Mouse (Mus musculus) forelimb bud, embryonic 11.5 days (tissue): ENCODE results near the gene Tas2r102.

ENCODE experiments used
- DNase-seq: peaks from one replicate; pipeline ENCODE4 v3.0.0-alpha.2; 2012; ENCODE audit warnings: low read depth, low spot score

Gene Tas2r102

DNA sequence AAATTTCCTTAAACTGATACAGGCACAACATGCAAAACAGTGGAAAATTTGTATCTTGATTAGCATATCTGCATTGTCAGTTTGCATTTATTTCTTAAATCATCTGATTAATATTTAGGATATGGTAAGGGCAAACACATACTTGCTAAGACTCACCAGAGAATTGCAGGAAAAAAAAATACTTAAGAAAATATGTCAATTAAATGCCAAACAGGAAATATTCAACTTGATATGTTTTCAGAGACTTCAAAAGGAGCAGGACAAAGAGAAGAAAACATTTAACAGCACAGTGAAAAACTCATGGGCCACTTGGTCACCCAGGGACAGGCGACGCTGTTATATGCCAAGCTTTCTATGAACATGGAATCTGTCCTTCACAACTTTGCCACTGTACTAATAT lies at the start of gene Tas2r102:
Gene Tas2r102, plus strand, starts transcription at position 301 of the 400 bp plus-strand sequence.
- DNase-seq: no peak

DNA sequence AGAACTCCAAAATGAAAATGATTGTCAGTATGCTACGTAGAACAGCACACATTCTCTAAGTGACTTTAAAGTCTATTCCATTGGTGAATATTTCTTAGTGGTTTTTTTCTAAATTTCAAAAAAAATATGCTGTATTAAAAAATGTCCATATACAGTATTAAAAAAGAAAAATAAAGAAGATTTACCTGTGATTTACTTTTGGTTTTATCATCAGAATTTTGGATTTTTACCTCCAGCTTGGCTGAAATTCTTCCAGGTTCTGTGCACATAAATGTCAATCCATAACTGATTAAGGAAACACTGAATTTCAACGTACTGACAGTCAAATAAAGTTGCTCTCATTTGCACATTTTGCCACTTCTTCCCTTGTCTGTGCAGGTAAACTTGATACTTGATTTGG lies 24.0 kb upstream of the Tas2r102 start, which contains the start of gene Tas2r115:
Gene Tas2r115, minus strand, starts transcription at position 101 of the 400 bp plus-strand sequence.
- no peak for DNase-seq

- DNase-seq: no peak
Measured at GRCm38 (mm10) chr6:132750206-132750605, 11.7 kb upstream of the Tas2r102 start.

- no peak for DNase-seq
Measured at GRCm38 (mm10) chr6:132754430-132754829, 7.5 kb upstream of the Tas2r102 start, which contains the start of gene Tas2r124. Tas2r124 (plus strand) TSS chr6:132754730.

DNA sequence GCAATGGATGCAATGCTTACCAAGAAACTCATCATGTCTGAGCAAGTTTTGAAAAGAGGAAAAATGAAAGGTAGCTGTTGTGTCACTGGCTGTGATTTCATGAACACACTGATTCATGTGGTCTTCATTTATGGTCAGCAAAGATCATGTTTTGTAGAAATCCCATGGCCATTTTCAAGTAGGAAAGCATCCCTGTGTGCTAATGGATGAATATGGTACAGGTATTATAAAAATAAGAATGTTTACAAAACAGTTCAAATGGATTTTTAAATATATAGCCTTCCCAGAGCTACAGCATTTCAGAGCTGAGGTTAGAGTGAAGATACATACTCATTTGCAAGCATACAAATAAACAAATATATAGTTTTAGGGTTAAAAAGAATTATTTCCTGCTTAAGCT lies 16.1 kb downstream of the Tas2r102 start, which contains the start of gene Tas2r136:
Gene Tas2r136, minus strand, starts transcription at position 101 of the 400 bp plus-strand sequence.
- DNase-seq: no peak

- peak; percentile 18 for DNase-seq
Measured at GRCm38 (mm10) chr6:132795393-132795792, 33.5 kb downstream of the Tas2r102 start.

GRCm38 (mm10) chr6:132802518-132802917 lies 40.6 kb downstream of the Tas2r102 start, which contains the start of gene Tas2r117:
Tas2r117 (plus strand) TSS chr6:132802818.
- DNase-seq: no peak
